Mouse (Mus musculus): Measurements from ENCODE around the gene Baz2b. TPM values are rescaled to one million over a fixed set of nuclear protein-coding genes. Genes with fewer than 3 reads are reported as not detected.
A peak's percentile ranks its signal among the peaks of the same experiment; 100 is the strongest.
"Not testable (repeated sequence)": the region's sequence is repeated elsewhere in the genome, so short reads cannot be mapped to it uniquely, and the experiment has no call there.

Baz2b gene
- polyA plus RNA-seq, 1 experiment: 46.2 TPM

DNA sequence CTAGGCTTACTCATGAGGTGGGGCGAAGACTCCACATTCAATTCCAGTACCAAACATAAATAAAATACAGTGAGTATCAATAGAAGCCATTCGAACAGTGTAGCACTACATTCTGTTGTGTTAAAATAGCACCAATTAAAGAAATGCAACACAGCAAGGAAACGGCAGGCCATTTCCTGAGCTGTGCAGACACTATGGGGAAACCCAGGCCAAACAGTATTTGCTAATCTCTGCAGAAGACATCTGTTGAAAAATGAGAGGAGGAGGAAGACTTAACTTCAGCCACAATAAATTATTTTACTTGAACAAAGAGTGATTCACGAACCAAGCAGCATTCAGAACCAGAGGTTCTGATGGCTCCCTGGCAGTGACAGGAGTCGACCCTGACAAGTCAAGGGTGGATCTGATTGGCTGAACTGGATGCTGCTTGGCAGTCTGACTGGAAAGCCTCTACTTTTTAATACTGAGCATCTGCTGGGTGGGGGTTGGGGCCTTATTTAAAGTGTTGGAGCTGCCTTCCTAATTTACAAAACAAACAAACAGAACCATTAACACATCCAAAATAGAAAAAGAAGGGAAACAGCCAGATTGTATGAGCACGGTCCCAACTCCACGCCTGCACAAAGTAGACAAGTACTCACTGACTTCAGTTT is 126.5 kb downstream of the Baz2b start:
- no peaks in the 10 kb centered on the region for H3K27me3 ChIP-seq (ENCODE audit: control insufficient read depth, insufficient read depth, low read length)
- 31% methylated on average over 7 of the region's 7 CpGs for WGBS
- H3K4me3 ChIP-seq (replicated peaks; ENCODE audit: insufficient read depth, low read depth, low read length): no peak overlapping the region
- peaks cover 14% of the 10 kb centered on the region for H3K4me1 ChIP-seq (ENCODE audit: control insufficient read depth, insufficient read depth, low read length)
- H3K27ac ChIP-seq (ENCODE audit: insufficient read depth, low read length): 0 out of 2 replicates have a peak overlapping the region, but pooled peaks have one; percentile 31
- DNase-seq: peak; percentile 24 to 41
- TF ChIP-seq CTCF (IDR thresholded peaks at IDR 0.05; ENCODE audit: borderline replicate concordance, insufficient read depth, low read depth, low read length) (no peak), POLR2A (IDR thresholded peaks at IDR 0.05; ENCODE audit: borderline replicate concordance, insufficient read depth, low read length) (no peak)

- DNase-seq: no peak
- Histone ChIP-seq H3K4me1 (ENCODE audit: control insufficient read depth, insufficient read depth, low read length) (peaks cover 14% of the 10 kb centered on the region), H3K4me3 (replicated peaks; ENCODE audit: insufficient read depth, low read depth, low read length) (no peak overlapping the region), H3K27ac (ENCODE audit: insufficient read depth, low read length) (no peak overlapping the region), H3K27me3 (ENCODE audit: control insufficient read depth, insufficient read depth, low read length) (no peaks in the 10 kb centered on the region)
- 92% methylated on average over 4 of the region's 4 CpGs for WGBS
- TF ChIP-seq POLR2A (IDR thresholded peaks at IDR 0.05; ENCODE audit: borderline replicate concordance, insufficient read depth, low read length): no peak
- no peak for TF ChIP-seq CTCF (IDR thresholded peaks at IDR 0.05; ENCODE audit: borderline replicate concordance, insufficient read depth, low read depth, low read length)
These were observed 127.4 kb downstream of the Baz2b start for GRCm38 (mm10) chr2:60082225-60082624.

GRCm38 (mm10) chr2:60080831-60081230 is 128.8 kb downstream of the Baz2b start:
- Histone ChIP-seq H3K4me1 (ENCODE audit: control insufficient read depth, insufficient read depth, low read length) (peaks cover 10% of the 10 kb centered on the region), H3K4me3 (replicated peaks; ENCODE audit: insufficient read depth, low read depth, low read length) (no peak overlapping the region), H3K27me3 (ENCODE audit: control insufficient read depth, insufficient read depth, low read length) (no peaks in the 10 kb centered on the region), H3K27ac (ENCODE audit: insufficient read depth, low read length) (no peak overlapping the region)
- 76% methylated on average over 4 of the region's 4 CpGs for WGBS
- DNase-seq: no peak
- no peak for TF ChIP-seq POLR2A (IDR thresholded peaks at IDR 0.05; ENCODE audit: borderline replicate concordance, insufficient read depth, low read length)

DNA sequence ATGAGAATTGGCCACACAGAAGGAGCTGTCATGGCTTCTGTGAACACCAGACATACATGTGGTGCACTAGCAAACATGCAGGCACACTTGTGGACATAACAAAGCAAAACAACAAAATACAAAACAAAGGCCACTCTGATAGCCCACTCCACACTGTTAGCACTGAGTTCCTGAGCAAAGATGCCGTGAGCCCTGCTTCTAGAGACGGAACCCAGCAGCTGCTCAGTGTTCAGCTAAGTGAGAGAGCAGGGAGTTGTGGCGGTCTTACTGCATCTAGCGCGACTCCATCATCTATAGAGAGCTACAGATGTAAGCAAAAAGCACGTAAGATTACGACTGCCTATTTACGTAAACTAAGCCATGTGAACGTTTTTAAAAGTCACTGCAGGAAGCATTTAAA is 132.0 kb downstream of the Baz2b start:
- Histone ChIP-seq H3K4me3 (replicated peaks; ENCODE audit: insufficient read depth, low read depth, low read length) (no peak overlapping the region), H3K4me1 (ENCODE audit: control insufficient read depth, insufficient read depth, low read length) (peaks cover 5% of the 10 kb centered on the region), H3K27ac (ENCODE audit: insufficient read depth, low read length) (no peak overlapping the region), H3K27me3 (ENCODE audit: control insufficient read depth, insufficient read depth, low read length) (no peaks in the 10 kb centered on the region)
- WGBS: 84% methylated on average over 9 of the region's 9 CpGs
- no peak for DNase-seq
- TF ChIP-seq CTCF (IDR thresholded peaks at IDR 0.05; ENCODE audit: borderline replicate concordance, insufficient read depth, low read depth, low read length) (no peak), POLR2A (IDR thresholded peaks at IDR 0.05; ENCODE audit: borderline replicate concordance, insufficient read depth, low read length) (no peak)

DNA sequence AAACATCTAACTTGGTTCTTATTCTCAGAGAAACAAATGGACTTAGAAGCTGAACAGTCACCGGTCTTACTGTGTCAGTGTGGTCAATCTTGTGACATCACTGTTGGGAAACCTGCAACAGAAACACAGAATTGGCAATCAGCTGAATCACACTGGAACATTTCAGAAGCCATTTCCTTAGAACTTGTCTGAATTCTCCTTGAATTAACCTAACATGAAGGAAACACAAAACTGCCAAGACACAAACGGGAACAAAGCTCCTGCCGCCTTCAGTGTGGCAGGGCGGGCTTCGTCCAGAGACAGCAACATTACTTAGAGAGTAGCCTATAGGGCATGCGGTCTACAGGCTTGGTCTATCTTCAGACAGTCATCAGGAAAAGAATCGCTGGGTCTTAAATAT is 132.8 kb downstream of the Baz2b start:
- no peak for TF ChIP-seq CTCF (IDR thresholded peaks at IDR 0.05; ENCODE audit: borderline replicate concordance, insufficient read depth, low read depth, low read length)
- no peak for TF ChIP-seq POLR2A (IDR thresholded peaks at IDR 0.05; ENCODE audit: borderline replicate concordance, insufficient read depth, low read length)
- Histone ChIP-seq H3K27ac (ENCODE audit: insufficient read depth, low read length) (no peak overlapping the region), H3K4me1 (ENCODE audit: control insufficient read depth, insufficient read depth, low read length) (peaks cover 7% of the 10 kb centered on the region), H3K4me3 (replicated peaks; ENCODE audit: insufficient read depth, low read depth, low read length) (no peak overlapping the region), H3K27me3 (ENCODE audit: control insufficient read depth, insufficient read depth, low read length) (no peaks in the 10 kb centered on the region)
- no peak for DNase-seq
- 75% methylated on average over 7 of the region's 7 CpGs for WGBS

- no peaks in the 10 kb centered on the region for H3K27me3 ChIP-seq (ENCODE audit: control insufficient read depth, insufficient read depth, low read length)
- no peak for DNase-seq
- H3K4me1 ChIP-seq (ENCODE audit: control insufficient read depth, insufficient read depth, low read length): peaks cover 13% of the 10 kb centered on the region
- no peak for TF ChIP-seq POLR2A (IDR thresholded peaks at IDR 0.05; ENCODE audit: borderline replicate concordance, insufficient read depth, low read length)
- no peak for TF ChIP-seq CTCF (IDR thresholded peaks at IDR 0.05; ENCODE audit: borderline replicate concordance, insufficient read depth, low read depth, low read length)
- H3K4me3 ChIP-seq (replicated peaks; ENCODE audit: insufficient read depth, low read depth, low read length): no peak overlapping the region
- no peak overlapping the region for H3K27ac ChIP-seq (ENCODE audit: insufficient read depth, low read length)
- 74% methylated on average over 1 of the region's 1 CpGs for WGBS
These were observed 133.6 kb downstream of the Baz2b start for GRCm38 (mm10) chr2:60076025-60076424.

DNA sequence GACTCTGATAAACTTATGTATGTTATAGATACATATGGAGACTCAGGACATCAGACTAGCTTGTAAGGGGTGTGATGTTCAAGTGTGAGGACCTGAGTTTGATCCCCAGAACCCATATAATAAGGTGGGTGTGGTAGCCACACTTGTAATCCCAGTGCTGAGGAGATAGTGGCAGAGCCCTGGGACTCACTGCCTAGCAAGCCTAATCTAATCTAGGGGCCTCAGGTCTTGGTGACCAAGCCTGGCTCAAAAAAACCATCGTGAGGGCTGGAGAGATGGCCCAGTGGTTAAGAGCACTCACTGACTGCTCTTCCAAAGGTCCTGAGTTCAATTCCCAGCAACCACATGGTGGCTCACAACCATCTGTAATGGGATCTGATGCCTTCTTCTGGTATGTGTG is 135.8 kb downstream of the Baz2b start:
- WGBS: 90% methylated on average over 1 of the region's 1 CpGs
- not testable (repeated sequence) for H3K4me3 ChIP-seq (replicated peaks; ENCODE audit: insufficient read depth, low read depth, low read length); H3K27ac ChIP-seq (ENCODE audit: insufficient read depth, low read length); H3K27me3 ChIP-seq (ENCODE audit: control insufficient read depth, insufficient read depth, low read length); DNase-seq
- H3K4me1 ChIP-seq (ENCODE audit: control insufficient read depth, insufficient read depth, low read length): peaks cover 12% of the 10 kb centered on the region

DNA sequence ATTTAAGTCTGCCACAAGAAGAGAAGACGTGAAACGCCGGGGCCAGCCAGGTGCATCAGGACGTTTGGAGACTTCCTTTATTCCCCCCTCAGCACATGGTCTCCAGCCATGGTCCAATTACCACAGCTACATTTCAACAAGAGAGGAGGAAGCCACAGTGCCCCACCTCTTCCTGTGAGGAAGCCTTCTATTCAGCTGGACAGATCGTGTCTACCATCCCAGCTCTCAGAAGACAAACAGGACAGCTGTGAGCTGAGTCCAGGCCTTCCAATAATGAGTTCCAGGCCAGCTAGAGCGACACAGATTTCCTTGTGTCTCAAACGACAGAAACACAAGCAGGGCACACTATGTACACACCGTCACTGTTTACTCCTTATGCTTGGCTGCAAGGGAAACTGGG is 137.8 kb downstream of the Baz2b start:
- no peak overlapping the region for H3K4me3 ChIP-seq (replicated peaks; ENCODE audit: insufficient read depth, low read depth, low read length)
- peaks cover 12% of the 10 kb centered on the region for H3K4me1 ChIP-seq (ENCODE audit: control insufficient read depth, insufficient read depth, low read length)
- WGBS: 69% methylated on average over 8 of the region's 8 CpGs
- H3K27me3 ChIP-seq (ENCODE audit: control insufficient read depth, insufficient read depth, low read length): no peaks in the 10 kb centered on the region
- no peak for DNase-seq
- H3K27ac ChIP-seq (ENCODE audit: insufficient read depth, low read length): no peak overlapping the region
- no peak for TF ChIP-seq CTCF (IDR thresholded peaks at IDR 0.05; ENCODE audit: borderline replicate concordance, insufficient read depth, low read depth, low read length)
- TF ChIP-seq POLR2A (IDR thresholded peaks at IDR 0.05; ENCODE audit: borderline replicate concordance, insufficient read depth, low read length): no peak
